Mouse (Mus musculus) heart, postnatal 14 days (tissue): ENCODE data around the gene Ikzf1. TPM values are rescaled to one million over a fixed set of nuclear protein-coding genes. Genes with fewer than 3 reads are reported as not detected.

ENCODE experiments used
- DNase-seq, 2 experiments: peaks; one replicate each; pipeline ENCODE4 v3.0.0; 2021 to 2022
- intact Hi-C: fragments of 180-260 bp; cut with DNase I; formaldehyde crosslinking; loops from one replicate; pipeline ENCODE4 v1.15.1; 2025
- total RNA-seq, 2 experiments: library from RNA; stranded (reverse); gene quantifications; 2 replicates each; pipeline ENCODE4 v1.2.3; 2021

Gene Ikzf1
- total RNA-seq, 2 experiments from 2014 or later: 2.2 to 10.4 TPM

DNA sequence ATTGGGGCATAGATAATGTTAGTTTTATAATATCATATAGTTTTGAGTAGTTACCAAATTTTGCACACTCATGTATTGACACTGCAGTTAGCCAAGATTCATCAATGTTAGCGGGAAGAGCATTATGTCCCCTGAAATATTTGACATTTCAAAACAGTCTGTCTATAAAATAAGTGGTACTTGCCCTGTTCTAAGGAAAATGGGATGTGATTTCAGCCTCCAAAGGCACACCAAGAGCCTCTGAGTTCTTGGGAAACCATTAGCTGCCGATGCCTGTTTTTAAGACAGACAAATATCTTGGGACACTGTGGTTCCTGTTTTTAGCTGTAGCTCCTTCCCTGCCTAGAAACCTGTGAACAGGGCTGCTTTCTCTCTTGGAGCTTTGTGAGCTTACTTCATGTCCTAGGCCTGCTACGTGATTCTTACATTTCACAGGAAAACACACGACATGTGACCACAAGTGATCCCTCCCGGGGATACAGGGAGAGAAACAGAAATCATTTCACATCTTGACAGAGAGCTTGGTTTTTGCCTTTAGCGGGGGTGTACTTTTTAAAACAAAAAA lies 4.0 kb downstream of the Ikzf1 start:
- intact Hi-C loops: no loop called here

GRCm38 (mm10) chr11:11689701-11690058 lies 4.9 kb downstream of the Ikzf1 start:
- DNase-seq: no peak
- intact Hi-C loops: no loop called here

More for the DNA sequence above, 4.0 kb downstream of the Ikzf1 start:
- DNase-seq: no peak

DNA sequence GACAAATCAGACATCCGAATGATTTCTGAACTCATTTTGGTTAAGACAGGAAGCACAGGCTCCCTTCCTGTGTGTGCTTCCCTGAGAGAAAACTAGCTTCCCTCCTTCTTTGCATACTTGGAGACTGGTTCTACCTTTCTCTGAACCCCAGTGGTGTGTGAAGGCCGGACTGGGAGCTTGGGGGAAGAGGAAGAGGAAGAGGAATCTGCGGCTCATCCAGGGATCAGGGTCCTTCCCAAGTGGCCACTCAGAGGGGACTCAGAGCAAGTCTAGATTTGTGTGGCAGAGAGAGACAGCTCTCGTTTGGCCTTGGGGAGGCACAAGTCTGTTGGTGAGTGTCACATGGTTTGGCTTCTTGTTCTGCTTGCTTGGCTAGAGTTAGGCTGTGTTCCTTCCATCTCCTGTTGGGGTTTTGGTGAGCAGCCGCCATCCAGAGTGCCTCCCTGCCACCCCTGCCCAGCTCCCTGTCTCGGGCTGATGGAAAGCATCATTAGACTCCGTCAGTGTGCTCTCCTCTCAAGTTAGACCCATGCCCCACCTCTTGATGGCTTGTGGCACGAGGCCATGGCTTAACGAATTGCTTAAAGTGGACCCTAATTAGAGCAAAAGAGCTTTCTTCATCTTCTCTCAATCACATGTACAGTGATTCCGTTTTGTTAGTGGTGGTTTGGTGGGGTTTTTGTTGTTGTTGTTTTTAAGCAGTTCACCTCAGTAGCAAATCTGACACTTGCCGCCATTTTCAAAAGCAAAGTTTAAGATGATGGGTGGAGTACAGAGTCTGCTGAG lies 5.4 kb downstream of the Ikzf1 start:
- intact Hi-C loops: no loop called here
- no peak for DNase-seq

GRCm38 (mm10) chr11:11690845-11691196 lies 6.0 kb downstream of the Ikzf1 start:
- DNase-seq: no peak
- intact Hi-C loops: no loop called here

DNA sequence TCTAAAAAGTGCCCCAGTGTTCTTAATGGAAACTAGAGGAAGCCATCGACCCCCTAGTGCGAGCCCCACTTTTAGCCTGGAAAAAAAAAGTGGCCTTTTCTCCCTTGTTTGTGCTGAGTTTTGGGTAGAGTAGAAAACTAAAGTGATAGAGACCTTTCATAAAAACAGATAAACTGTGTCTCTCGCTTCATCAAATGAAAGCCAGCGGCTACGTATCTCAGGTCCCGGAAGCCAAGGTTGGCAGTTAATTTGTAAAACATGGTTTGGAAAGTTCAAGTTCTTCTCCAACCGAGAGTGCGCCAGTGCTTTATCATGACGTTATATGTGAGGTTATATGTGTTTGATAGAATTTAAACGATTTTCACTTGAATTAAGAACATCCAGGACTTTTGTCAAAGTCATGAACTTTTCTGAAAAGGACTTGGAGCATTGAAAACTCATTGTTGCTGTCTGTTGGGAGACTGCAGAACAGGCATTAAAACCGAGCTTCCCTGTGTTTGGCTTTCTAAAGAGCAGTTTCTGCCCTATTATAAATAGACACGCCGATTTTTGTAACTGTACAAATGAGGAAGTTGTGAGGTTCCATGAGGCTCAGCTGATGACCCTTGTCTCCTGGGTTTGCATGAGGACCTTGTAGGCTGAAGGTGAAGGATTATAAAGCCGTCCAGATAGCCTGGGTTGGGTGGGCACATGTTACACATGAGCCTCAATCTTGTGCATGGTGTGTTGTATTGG lies 6.7 kb downstream of the Ikzf1 start:
- no peak for DNase-seq
- intact Hi-C loops: no loop called here

GRCm38 (mm10) chr11:11692558-11693166 lies 7.9 kb downstream of the Ikzf1 start:
- intact Hi-C loops: no loop called here
- DNase-seq: no peak

DNA sequence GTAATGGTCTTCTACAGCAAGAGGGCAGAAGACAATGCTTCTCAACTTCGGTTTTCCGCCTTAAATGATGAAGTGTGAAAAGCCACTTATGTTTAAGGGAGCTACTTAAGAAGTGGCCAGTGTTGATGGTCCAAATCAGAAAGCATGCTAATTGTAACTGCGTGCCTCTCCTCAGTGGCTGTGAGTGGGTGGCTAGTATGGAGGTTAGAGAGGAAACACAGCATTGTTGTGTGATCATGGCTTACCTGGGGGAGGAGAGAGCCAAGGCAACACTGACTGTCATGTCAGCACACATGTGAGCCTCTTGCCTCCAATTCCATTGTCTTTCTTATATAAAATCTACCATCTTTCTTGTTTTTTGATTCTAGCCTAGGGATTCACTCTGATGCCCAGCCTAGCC lies 8.6 kb downstream of the Ikzf1 start:
- intact Hi-C loops: no loop called here
- no peak for DNase-seq

DNA sequence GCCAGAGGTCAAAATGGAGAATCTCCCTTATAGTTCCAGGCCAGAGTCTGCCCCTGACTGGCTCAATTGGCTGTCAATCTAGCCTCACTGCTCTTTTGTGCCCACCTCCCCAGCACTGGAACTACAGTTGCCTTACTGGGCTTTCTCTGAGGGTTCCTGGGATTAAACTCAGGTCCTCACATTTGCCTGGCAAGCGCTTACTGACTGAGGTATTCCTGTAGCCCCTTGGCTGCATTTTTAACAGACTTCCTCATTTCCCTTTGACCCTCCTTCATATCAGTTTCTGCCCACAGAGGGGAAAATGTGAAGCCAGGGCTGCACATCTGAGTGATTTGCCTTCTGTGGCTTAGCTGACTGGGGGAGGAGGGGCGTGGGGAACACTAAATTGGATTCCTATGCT lies 9.3 kb downstream of the Ikzf1 start:
- intact Hi-C loops: no loop called here
- no peak for DNase-seq

DNA sequence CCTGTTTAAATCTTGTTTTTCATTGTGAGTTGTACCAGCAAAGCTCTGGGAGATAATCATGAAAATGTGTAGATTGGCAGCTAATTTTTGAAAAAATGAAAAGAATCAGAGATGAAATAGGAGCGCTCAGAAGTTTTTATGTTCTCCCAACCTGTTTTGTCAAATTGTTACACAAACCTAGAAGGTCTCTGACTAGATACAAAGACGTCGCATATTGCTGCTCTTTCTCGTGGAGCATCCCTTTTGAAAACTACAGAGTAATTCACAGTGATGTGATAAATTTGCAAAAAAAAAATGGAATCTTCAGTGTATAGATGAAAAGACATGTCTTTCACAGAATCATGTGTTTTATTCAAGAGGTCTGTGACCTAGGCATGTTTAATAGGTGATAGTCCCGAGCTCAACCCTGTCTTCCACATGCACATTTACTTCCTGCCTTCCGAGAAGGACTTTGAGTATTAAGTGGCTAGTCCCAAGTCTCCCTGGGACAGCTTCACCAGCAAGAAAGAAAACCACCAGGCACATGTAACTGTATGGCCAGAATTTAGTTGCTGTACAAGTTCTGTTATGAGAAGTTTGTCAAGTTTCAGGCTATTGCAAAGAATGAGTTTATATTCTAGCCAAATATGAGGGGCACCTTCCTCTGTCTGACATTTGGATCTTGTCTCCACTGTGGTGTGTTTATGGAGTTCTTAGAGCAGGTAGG lies 9.8 kb downstream of the Ikzf1 start:
- intact Hi-C loops: no loop called here
- DNase-seq: no peak

GRCm38 (mm10) chr11:11695211-11695887 lies 10.5 kb downstream of the Ikzf1 start:
- intact Hi-C loops: no loop called here
- DNase-seq: no peak

DNA sequence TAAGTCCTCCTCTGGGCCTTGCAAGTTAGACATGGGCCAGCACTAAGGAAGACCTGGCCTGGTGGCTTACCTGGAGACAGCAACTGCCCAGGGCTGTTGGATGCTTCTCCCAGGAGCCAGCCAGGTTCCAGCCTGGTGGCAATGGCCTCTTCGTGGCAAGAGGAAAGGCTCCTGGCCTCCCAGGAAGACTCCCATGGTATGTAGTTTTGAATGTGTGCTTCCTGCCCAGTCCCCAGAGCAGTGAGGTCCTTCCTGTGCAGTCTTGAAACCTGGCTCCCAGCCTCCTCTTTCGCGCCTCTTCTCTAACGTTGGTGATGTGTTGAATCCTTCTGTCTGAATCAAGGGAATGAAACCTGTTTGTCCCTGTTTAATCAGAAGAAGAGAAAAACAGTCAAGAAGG lies 11.1 kb downstream of the Ikzf1 start:
- DNase-seq: no peak
- intact Hi-C loops: no loop called here

DNA sequence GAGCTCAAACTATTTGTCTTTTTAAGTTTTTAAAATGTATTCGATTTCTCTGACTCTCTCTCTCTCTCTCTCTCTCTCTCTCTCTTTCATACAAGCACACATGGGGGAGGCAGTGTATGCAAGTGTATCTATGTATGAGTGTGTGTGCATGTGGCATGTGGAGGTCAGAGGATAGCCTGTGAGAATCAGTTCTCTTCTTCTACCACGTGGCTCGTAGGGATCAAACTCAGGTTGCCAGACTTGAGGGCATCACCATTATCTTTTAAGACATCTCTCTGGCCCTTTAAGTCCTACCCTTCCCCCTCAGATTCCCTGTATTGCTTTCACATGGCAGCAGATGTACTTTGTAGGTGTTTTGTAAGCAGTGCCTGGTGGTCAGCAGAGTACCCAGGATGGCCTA lies 12.0 kb downstream of the Ikzf1 start:
- intact Hi-C loops: no loop called here

GRCm38 (mm10) chr11:11701378-11701777 lies 16.6 kb downstream of the Ikzf1 start:
- intact Hi-C loops: no loop called here
- DNase-seq: no peak

More for the DNA sequence above, 12.0 kb downstream of the Ikzf1 start:
- DNase-seq: no peak

DNA sequence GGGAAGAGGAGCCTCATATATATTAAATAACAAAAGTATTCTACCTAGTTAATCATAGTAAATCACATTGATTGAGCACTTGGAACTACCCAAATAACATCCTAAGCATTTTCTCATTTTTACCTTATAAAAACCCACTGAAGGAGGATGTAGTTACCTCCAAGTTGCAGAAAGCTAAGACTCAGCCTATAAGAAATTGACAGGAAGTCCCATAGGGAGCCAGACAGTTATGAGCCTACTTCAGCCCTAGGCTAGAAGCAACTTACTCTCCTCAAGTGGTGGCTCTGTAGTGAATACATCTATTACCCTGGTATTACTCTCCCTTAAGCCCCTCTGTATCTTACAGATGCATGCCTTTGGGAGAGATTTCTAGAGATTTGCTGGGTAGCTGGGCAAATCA lies 19.0 kb downstream of the Ikzf1 start:
- intact Hi-C loops: no loop called here

GRCm38 (mm10) chr11:11708154-11708719 lies 23.4 kb downstream of the Ikzf1 start:
- intact Hi-C loops: no loop called here
- DNase-seq: no peak

More for the DNA sequence above, 19.0 kb downstream of the Ikzf1 start:
- no peak for DNase-seq

- DNase-seq: no peak
- intact Hi-C loops: no loop called here
Observed at GRCm38 (mm10) chr11:11709311-11709710, 24.5 kb downstream of the Ikzf1 start.

DNA sequence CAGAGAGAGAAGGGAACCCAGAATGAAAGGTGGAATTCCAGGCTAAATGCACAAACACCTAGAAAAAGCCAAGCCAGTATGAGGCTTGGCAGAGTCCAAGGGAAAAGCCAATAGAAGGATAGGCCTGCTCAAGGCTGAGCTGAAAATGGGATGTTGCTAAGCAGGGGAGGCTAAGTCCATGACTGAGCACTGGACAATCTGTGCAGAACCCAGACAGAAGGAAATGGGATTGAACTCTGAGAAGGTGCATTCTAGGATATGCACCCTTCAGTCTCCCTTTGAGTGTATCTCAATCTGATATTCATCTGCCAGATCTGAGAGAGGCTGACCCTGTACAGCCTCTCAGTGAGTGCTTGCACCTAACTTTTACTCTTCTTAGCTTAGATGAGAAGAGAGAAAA lies 25.9 kb downstream of the Ikzf1 start:
- intact Hi-C loops: no loop called here
- no peak for DNase-seq

GRCm38 (mm10) chr11:11711748-11712147 lies 26.9 kb downstream of the Ikzf1 start:
- intact Hi-C loops: no loop called here
- no peak for DNase-seq

DNA sequence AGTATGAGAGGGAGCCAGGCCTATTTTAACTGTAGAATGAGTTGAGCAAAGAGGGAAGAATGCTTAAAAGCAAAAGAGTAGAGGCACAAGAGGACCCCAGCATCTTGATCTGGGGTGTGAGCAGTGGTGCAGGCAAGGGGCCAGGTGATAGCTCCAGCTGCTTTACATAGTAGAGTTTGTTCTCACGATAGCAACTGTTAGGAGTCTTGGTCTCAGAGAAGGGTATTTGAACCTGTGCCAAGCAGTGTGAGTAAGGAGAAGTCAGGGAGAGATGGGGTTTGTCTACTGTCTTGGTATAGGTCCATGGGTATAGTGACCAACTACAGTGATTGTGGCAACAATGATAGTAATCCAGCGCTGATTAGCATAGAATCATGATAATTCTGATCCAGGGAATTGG lies 29.9 kb downstream of the Ikzf1 start:
- no peak for DNase-seq
- intact Hi-C loops: no loop called here
